Mouse (Mus musculus) gastrocnemius, postnatal 10 days (tissue): ENCODE data around the gene Trappc3l. TPM values are rescaled to one million over a fixed set of nuclear protein-coding genes. Genes with fewer than 3 reads are reported as not detected.

Experiments
- DNase-seq: peaks from one replicate; pipeline ENCODE4 v3.0.0; 2021; ENCODE audit warnings: mixed read lengths
- total RNA-seq, 2 experiments: library from RNA; stranded (reverse); gene quantifications; 2 replicates each; pipeline ENCODE4 v1.2.3; 2021

Trappc3l gene
- total RNA-seq, 2 experiments from 2014 or later, result not detected

- DNase-seq, result no peak
These were observed 58.6 kb downstream of the Trappc3l start for GRCm38 (mm10) chr10:34095964-34096363.

GRCm38 (mm10) chr10:34096418-34096883, 59.1 kb downstream of the Trappc3l start, which contains the start of gene Calhm5:
Gene Calhm5 (minus strand): TSS chr10:34096519.
- DNase-seq, result peak; percentile 26

- no peak for DNase-seq
These were observed 73.6 kb downstream of the Trappc3l start for GRCm38 (mm10) chr10:34110863-34111465.

- no peak for DNase-seq
These were observed 74.8 kb downstream of the Trappc3l start for GRCm38 (mm10) chr10:34111964-34112738.

GRCm38 (mm10) chr10:34117131-34117530, 79.7 kb downstream of the Trappc3l start:
- no peak for DNase-seq

GRCm38 (mm10) chr10:34117770-34118169, 80.4 kb downstream of the Trappc3l start:
- DNase-seq, result no peak

GRCm38 (mm10) chr10:34118421-34118820, 81.0 kb downstream of the Trappc3l start:
- DNase-seq, result no peak

- peak; percentile 43 for DNase-seq
These were observed 90.3 kb downstream of the Trappc3l start, which contains the start of gene Calhm6 for GRCm38 (mm10) chr10:34127392-34128378. Gene Calhm6 (minus strand): TSS chr10:34127984.

- DNase-seq, result peak; percentile 22
These were observed 91.0 kb downstream of the Trappc3l start for GRCm38 (mm10) chr10:34128391-34128790.

- no peak for DNase-seq
These were observed 94.0 kb downstream of the Trappc3l start for GRCm38 (mm10) chr10:34131356-34131755.

GRCm38 (mm10) chr10:34136432-34136831, 99.0 kb downstream of the Trappc3l start:
- DNase-seq, result no peak

GRCm38 (mm10) chr10:34138027-34138426, 100.6 kb downstream of the Trappc3l start:
- no peak for DNase-seq

GRCm38 (mm10) chr10:34139768-34140167, 102.4 kb downstream of the Trappc3l start:
- DNase-seq, result no peak

GRCm38 (mm10) chr10:34141693-34142092, 104.3 kb downstream of the Trappc3l start:
- DNase-seq, result no peak

- no peak for DNase-seq
These were observed 112.4 kb downstream of the Trappc3l start for GRCm38 (mm10) chr10:34149772-34150171.

GRCm38 (mm10) chr10:34150454-34150853, 113.1 kb downstream of the Trappc3l start:
- DNase-seq, result no peak

GRCm38 (mm10) chr10:34151827-34152226, 114.4 kb downstream of the Trappc3l start:
- no peak for DNase-seq

GRCm38 (mm10) chr10:34155796-34156554, 118.6 kb downstream of the Trappc3l start:
- DNase-seq, result no peak
